Mouse (Mus musculus) thymus, adult 2 months (tissue): ENCODE results near the gene Gen1.

Experiments
- CTCF ChIP-seq: fragments of 200-500 bp; IDR thresholded peaks from 2 replicates; pipeline ENCODE4 v1.5.1; 2012; ENCODE audit warnings: mild to moderate bottlenecking, control low read depth, low read length, moderate library complexity, borderline replicate concordance; ENCODE audit not compliant: control insufficient read depth, poor library complexity, insufficient read depth; ENCODE audit errors: extremely low read depth
- POLR2A ChIP-seq: fragments of 200-500 bp; IDR thresholded peaks from 2 replicates; pipeline ENCODE4 v1.6.1; 2012; ENCODE audit warnings: mild to moderate bottlenecking, low read length, control low read depth, moderate library complexity; ENCODE audit not compliant: control insufficient read depth, poor library complexity, insufficient read depth; ENCODE audit errors: extremely low read depth

GRCm38 (mm10) chr12:11273185-11273584, 7.6 kb upstream of the Gen1 start:
- no peak for TF ChIP-seq CTCF
- TF ChIP-seq POLR2A: no peak
